Mouse (Mus musculus) CD4-positive naive resting alpha-beta T cell, adult 57 days (primary cell): Measurements from ENCODE around the gene Fat3. TPM values are rescaled to one million over a fixed set of nuclear protein-coding genes. Genes with fewer than 3 reads are reported as not detected.

Experiments used
- total RNA-seq: library from RNA; stranded (reverse); gene quantifications from one replicate; pipeline ENCODE4 v1.2.4, GENCODE M21; 2023

Fat3 gene
- not detected for total RNA-seq

GRCm38 (mm10) chr9:16501186-16501711, at the start of gene Fat3:
TSS of gene Fat3 (minus strand) at chr9:16501285.

DNA sequence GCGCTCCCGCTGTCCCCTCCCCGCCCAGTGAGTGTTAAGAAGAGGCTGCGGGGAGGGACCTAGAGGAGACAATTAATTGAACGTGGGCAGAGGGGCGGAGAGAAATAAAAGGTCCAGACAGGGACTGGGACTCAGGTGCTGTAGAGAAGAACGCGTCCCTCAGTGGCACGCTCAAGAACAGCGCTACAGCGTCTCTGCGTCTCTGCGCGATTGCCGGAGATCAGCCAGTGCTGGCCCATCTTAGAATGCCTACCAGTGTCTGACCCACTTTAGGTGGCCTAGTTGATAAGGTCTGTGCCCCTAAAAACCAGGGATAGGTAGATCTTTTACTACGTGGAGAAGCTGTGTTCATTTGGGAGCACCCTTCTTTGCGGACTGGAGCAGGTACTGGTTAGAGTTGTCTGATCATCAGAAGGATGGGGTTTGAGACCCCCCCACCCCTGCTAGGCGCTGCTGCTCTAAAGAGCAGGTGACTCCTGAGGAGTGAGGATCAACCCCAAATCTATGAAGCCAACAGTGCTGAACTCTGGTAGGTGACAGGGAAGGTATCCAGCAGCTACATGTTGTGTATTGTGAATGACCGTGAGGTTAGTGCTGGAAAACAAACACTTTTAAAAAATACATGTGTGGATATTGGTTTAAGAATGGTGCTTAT, 626.5 kb downstream of the Fat3 start, which contains the start of gene Mtnr1b:
Gene Mtnr1b, minus strand, starts transcription at position 51 of the 655 bp plus-strand sequence.

